1 mouse cellular context compared by ENCODE assay signal in the genomic region with DNA sequence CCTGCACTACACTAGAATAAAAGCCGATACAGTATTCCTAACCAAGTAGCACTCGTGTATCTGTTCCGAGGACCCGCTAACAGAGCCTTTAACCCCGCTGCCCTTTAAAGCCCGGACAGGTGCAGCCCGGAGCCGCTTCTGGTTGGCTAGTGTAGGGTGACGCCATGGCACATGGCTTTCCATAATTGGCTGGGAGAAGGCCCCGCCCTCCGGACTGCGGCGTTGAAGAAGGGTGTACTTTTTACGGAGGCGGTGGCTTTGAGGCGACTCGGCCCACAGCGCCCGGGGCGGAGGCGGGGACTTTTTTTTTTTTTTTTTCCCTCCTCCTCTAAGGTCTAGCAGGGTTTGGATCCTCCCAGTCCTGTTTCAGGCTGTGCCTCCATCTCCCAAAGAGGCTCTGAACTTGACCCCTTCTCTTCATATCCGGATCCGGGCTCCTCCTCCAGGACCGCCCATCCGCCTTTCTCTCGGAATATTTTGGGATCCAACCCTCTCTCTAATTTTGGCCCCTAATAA.
A peak's percentile ranks its signal among the peaks of the same experiment; 100 is the strongest.
TF ChIP-seq lines count a peak whose summit lies in the region.

Gene Creld1 (plus strand): TSS at position 198 of the 516 bp plus-strand sequence.

TF ChIP-seq in CH12.LX, 34 proteins besides CTCF, POLR2A, EP300 and RAD21 (continued from another document):
- TF ChIP-seq IRF4 (IDR thresholded peaks at IDR 0.05; ENCODE audit: low read depth, low read length): no peak
- TF ChIP-seq CHD1 (IDR thresholded peaks at IDR 0.05; ENCODE audit: low read depth, low read length): no peak
- TF ChIP-seq TCF12 (IDR thresholded peaks at IDR 0.05; ENCODE audit: low read depth, low read length): 0 out of 2 replicates have a peak, but pooled peaks have one; percentile 37
- TF ChIP-seq MYC (IDR thresholded peaks at IDR 0.05; ENCODE audit: low read depth, low read length): peak; percentile 66; the same call in 1 of the 2 replicates
- TF ChIP-seq MXI1 (IDR thresholded peaks at IDR 0.05; ENCODE audit: low read depth, low read length): peak; percentile 75
- no peak for TF ChIP-seq JUN (IDR thresholded peaks at IDR 0.05; ENCODE audit: insufficient read depth, low read depth, low read length)
- 0 out of 2 replicates have a peak, but pooled peaks have one; percentile 26 for TF ChIP-seq MAZ (IDR thresholded peaks at IDR 0.05; ENCODE audit: low read depth, low read length)
- 0 out of 2 replicates have a peak, but pooled peaks have one; percentile 52 for TF ChIP-seq UBTF (IDR thresholded peaks at IDR 0.05; ENCODE audit: low read depth, low read length)
- TF ChIP-seq GABPA (IDR thresholded peaks at IDR 0.05; ENCODE audit: insufficient replicate concordance, low read depth, low read length): no peak
- TF ChIP-seq KAT2A (IDR thresholded peaks at IDR 0.05; ENCODE audit: insufficient replicate concordance, low read length): no peak
- TF ChIP-seq PAX5 (IDR thresholded peaks at IDR 0.05; ENCODE audit: low read length): no peak
